Mouse (Mus musculus): ENCODE data around the gene Frmpd4. TPM values are rescaled to one million over a fixed set of nuclear protein-coding genes. Genes with fewer than 3 reads are reported as not detected.

Gene Frmpd4
- not detected in 2 replicates for polyA plus RNA-seq (2012)

DNA sequence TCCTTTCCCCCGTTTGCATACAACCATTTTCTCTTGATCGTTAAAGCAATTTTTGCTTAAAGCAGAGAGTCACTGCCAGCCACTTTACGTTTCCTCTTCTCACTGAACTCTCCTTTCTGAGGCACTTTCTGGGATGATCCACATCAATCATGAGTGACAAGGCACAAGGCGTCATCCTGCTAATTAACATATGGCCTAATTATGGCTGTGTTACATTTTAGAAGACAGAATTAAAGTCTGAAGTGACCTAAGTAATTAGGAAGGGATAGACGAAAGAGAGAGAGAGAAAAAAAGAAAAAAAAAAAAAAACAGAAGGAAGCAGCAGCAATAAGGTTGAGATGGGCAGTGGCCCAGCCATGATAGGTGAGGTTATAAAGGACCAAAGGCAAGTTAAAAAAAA lies at the start of gene Frmpd4:
Frmpd4 (minus strand) TSS at position 101 of the 400 bp plus-strand sequence.
- no peak for TF ChIP-seq TAL1 (IDR thresholded peaks at IDR 0.05; ENCODE audit: low read length)
- TF ChIP-seq GATA1 (IDR thresholded peaks at IDR 0.05; ENCODE audit: low read length) = no peak
- H3K9me3 ChIP-seq (ENCODE audit: control insufficient read depth, low read length) = no peaks in the 10 kb centered on the region
- no peaks in the 10 kb centered on the region for H3K4me1 ChIP-seq (ENCODE audit: control insufficient read depth)
- no peak within 1 kb of the TSS for H3K4me3 ChIP-seq (replicated peaks)
- H3K36me3 ChIP-seq (ENCODE audit: control insufficient read depth) = no peaks in the 10 kb centered on the region
- no peaks in the 10 kb centered on the region for H3K27me3 ChIP-seq (ENCODE audit: control insufficient read depth)

DNA sequence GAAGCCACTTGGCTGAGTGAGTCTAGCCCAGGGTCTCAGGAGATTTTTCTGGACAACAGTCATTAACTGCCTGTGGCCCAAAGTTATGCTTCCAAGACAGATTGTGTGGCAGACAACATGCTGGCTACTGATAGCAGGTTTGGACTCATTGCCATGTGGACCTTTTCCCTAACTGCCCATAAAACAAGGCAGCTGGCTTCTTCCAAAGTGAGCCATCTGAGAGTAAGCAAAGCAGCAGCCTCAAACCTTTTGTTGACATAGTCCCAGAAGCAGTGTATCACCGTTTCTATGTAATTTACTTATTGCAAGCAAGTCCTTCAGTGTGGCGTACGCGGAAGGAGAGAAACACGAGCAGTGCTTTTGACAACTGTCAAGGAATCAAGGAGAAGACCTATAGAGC lies 18.2 kb upstream of the Frmpd4 start:
- H3K27me3 ChIP-seq (ENCODE audit: control insufficient read depth) = no peaks in the 10 kb centered on the region
- no peak overlapping the region for H3K4me3 ChIP-seq (replicated peaks)
- H3K9me3 ChIP-seq (ENCODE audit: control insufficient read depth, low read length) = no peaks in the 10 kb centered on the region
- H3K4me1 ChIP-seq (ENCODE audit: control insufficient read depth) = no peaks in the 10 kb centered on the region
- no peaks in the 10 kb centered on the region for H3K36me3 ChIP-seq (ENCODE audit: control insufficient read depth)
- no peak for TF ChIP-seq GATA1 (IDR thresholded peaks at IDR 0.05; ENCODE audit: low read length)
- no peak for TF ChIP-seq TAL1 (IDR thresholded peaks at IDR 0.05; ENCODE audit: low read length)

DNA sequence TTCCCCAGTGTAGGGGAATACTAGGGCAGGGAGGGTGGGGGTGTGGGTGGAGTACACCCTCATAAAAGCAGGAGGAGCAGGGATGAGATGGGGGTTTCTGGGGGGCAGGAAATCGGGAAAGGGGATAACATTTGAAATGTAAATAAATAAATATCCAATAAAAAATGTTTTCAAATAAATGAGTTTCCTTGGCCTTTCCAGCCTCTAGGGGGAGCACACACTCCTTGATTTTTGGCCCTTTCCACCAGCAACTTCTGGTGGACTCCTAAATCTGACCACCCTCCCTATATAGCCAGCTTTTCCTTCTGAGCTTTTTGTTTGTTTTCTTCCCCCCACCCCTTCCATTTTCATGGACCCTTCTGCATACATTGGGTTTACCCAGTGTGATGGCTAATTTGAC lies 7.3 kb upstream of the Frmpd4 start:
- Histone ChIP-seq H3K27me3 (ENCODE audit: control insufficient read depth) (no peaks in the 10 kb centered on the region), H3K36me3 (ENCODE audit: control insufficient read depth) (no peaks in the 10 kb centered on the region), H3K4me3 (replicated peaks) (no peak overlapping the region), H3K9me3 (ENCODE audit: control insufficient read depth, low read length) (no peaks in the 10 kb centered on the region), H3K4me1 (ENCODE audit: control insufficient read depth) (no peaks in the 10 kb centered on the region)
- no peak for TF ChIP-seq GATA1 (IDR thresholded peaks at IDR 0.05; ENCODE audit: low read length)
- TF ChIP-seq TAL1 (IDR thresholded peaks at IDR 0.05; ENCODE audit: low read length) = no peak

DNA sequence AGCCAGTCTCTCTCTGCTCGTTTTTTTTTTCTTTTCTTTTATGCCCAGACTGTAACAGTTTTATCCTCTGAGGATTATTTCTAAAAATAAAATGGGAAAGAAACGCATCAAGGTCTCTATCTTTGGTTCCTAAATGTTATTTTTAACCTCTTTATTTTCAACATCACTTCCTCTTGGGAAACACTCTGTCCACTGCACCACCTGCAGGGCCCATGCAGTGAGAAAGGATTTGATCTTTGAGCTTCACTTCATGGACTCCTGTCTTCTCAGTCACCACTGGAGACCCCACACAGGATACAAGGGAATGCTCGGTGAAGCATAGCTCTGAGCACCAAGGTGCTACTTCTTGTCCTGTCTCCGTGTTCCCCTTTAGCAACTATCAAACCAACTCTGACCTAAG lies 5.2 kb downstream of the Frmpd4 start:
- Histone ChIP-seq H3K9me3 (ENCODE audit: control insufficient read depth, low read length) (no peaks in the 10 kb centered on the region), H3K36me3 (ENCODE audit: control insufficient read depth) (no peaks in the 10 kb centered on the region), H3K4me3 (replicated peaks) (no peak overlapping the region), H3K27me3 (ENCODE audit: control insufficient read depth) (no peaks in the 10 kb centered on the region), H3K4me1 (ENCODE audit: control insufficient read depth) (no peaks in the 10 kb centered on the region)
- TF ChIP-seq GATA1 (IDR thresholded peaks at IDR 0.05; ENCODE audit: low read length) (no peak), TAL1 (IDR thresholded peaks at IDR 0.05; ENCODE audit: low read length) (no peak)

DNA sequence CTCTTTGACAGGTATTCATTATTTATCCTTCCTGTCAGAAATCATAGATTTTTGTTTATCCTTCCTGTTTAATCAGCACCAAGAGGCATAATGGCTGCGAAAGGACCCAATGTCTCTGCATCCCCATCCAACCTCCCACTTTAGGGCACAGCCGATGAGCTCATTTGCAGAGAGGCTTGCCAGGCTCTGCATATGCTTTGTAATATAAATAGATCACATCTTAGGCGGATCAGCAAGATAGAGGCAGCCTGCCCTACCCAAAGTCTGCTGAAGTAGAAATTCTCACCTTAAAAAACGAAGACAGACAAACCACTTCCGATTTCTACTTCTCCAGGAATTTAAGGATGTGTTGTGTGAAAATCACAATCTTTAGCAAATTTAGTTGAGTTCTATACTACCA lies 7.8 kb downstream of the Frmpd4 start:
- TF ChIP-seq TAL1 (IDR thresholded peaks at IDR 0.05; ENCODE audit: low read length) = no peak
- TF ChIP-seq GATA1 (IDR thresholded peaks at IDR 0.05; ENCODE audit: low read length) = no peak
- Histone ChIP-seq H3K4me3 (replicated peaks) (no peak overlapping the region), H3K4me1 (ENCODE audit: control insufficient read depth) (no peaks in the 10 kb centered on the region), H3K9me3 (ENCODE audit: control insufficient read depth, low read length) (no peaks in the 10 kb centered on the region), H3K27me3 (ENCODE audit: control insufficient read depth) (no peaks in the 10 kb centered on the region), H3K36me3 (ENCODE audit: control insufficient read depth) (no peaks in the 10 kb centered on the region)

DNA sequence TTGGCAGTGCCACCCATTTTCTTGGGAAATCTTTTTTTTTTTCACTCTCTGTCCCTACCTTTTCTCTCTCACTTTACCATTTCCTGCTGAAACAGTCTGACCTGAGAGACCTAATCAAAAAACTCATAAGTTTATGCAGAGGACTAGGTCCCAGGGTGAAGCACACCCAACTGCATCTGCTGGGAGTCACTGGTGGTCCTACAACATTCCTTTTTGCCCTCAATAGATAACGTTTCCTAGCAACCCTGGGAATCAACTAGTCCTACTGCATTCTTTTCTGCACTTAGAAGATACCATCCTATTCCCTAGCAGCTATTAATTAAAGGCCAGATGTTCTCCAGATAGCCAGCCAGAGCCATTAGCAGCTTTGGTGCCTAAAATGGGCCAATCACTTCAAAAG lies 71.8 kb downstream of the Frmpd4 start:
- 0 out of 2 replicates have a peak, but pooled peaks cover 5% of the 10 kb centered on the region for H3K9me3 ChIP-seq (ENCODE audit: control insufficient read depth, low read length)
- TF ChIP-seq GATA1 (IDR thresholded peaks at IDR 0.05; ENCODE audit: low read length) (no peak), TAL1 (IDR thresholded peaks at IDR 0.05; ENCODE audit: low read length) (no peak)
- H3K27me3 ChIP-seq (ENCODE audit: control insufficient read depth) = no peaks in the 10 kb centered on the region
- H3K36me3 ChIP-seq (ENCODE audit: control insufficient read depth) = no peaks in the 10 kb centered on the region
- H3K4me3 ChIP-seq (replicated peaks) = no peak overlapping the region
- no peaks in the 10 kb centered on the region for H3K4me1 ChIP-seq (ENCODE audit: control insufficient read depth)

DNA sequence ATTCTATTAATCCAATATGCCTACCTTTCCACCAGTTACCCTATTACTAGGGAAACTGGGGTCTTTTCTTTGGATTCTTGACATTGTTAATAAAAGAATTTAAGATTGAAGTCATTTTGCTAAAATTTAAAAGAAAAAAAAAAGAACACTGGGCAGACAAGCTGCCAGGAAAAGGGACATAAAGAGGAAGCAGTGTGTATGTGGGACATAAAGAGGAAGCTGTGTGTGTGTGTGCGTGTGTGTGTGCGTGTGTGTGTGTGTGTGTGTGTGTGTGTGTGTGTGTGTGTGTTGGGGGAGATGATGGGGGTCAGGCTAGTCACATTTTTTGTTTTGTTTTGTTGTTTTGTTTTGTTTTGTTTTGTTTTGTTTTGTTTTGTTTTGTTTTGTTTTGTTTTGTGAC lies 121.8 kb downstream of the Frmpd4 start:
- Histone ChIP-seq H3K27me3 (ENCODE audit: control insufficient read depth) (no peaks in the 10 kb centered on the region), H3K4me3 (replicated peaks) (no peak overlapping the region), H3K36me3 (ENCODE audit: control insufficient read depth) (no peaks in the 10 kb centered on the region), H3K4me1 (ENCODE audit: control insufficient read depth) (no peaks in the 10 kb centered on the region), H3K9me3 (ENCODE audit: control insufficient read depth, low read length) (no peaks in the 10 kb centered on the region)
- TF ChIP-seq TAL1 (IDR thresholded peaks at IDR 0.05; ENCODE audit: low read length) (no peak), GATA1 (IDR thresholded peaks at IDR 0.05; ENCODE audit: low read length) (no peak)

DNA sequence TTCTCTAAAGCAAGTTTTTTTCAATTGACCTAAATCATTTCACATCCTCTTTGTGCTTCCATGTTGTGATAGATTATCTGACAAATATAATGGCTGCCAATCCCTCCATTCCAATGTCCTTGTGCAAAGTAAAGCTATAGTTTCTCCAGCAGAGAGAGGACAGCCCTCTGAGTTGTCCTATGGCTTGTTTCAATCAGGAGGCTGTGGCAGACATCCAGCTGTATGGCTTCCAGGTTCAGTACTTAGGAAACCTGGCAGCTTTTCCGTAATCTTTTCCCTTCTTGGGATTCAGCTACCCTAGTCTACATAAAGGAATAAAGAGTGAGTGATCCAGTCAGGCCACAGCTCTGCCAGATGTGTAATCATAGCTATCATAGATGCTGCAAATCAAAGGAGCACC lies 145.8 kb downstream of the Frmpd4 start:
- Histone ChIP-seq H3K9me3 (ENCODE audit: control insufficient read depth, low read length) (0 out of 2 replicates have a peak, but pooled peaks cover 2% of the 10 kb centered on the region), H3K36me3 (ENCODE audit: control insufficient read depth) (no peaks in the 10 kb centered on the region), H3K4me1 (ENCODE audit: control insufficient read depth) (no peaks in the 10 kb centered on the region), H3K27me3 (ENCODE audit: control insufficient read depth) (no peaks in the 10 kb centered on the region), H3K4me3 (replicated peaks) (no peak overlapping the region)
- TF ChIP-seq TAL1 (IDR thresholded peaks at IDR 0.05; ENCODE audit: low read length) (no peak), GATA1 (IDR thresholded peaks at IDR 0.05; ENCODE audit: low read length) (no peak)

DNA sequence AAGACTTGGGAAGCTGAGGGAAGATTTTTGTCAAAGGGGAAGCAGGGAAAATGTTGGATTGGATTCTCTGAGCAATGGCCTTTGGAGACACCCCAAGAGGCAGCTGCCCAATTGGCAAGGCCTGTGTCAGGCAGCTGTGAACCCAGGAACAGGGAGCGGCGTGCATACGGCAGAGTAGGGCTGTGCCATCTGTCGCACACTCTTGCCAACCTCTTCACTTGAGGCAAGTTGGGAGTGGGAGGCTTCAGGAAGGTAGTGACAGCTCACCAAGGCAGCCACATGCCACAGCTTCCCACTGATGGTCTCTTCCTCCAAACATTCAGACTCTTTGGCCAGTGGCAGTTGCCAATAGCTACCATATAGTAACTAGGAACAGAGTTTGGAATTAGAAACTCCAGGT lies 147.2 kb downstream of the Frmpd4 start:
- Histone ChIP-seq H3K4me3 (replicated peaks) (no peak overlapping the region), H3K27me3 (ENCODE audit: control insufficient read depth) (no peaks in the 10 kb centered on the region), H3K9me3 (ENCODE audit: control insufficient read depth, low read length) (0 out of 2 replicates have a peak, but pooled peaks cover 2% of the 10 kb centered on the region), H3K36me3 (ENCODE audit: control insufficient read depth) (no peaks in the 10 kb centered on the region), H3K4me1 (ENCODE audit: control insufficient read depth) (no peaks in the 10 kb centered on the region)
- TF ChIP-seq GATA1 (IDR thresholded peaks at IDR 0.05; ENCODE audit: low read length) = no peak
- TF ChIP-seq TAL1 (IDR thresholded peaks at IDR 0.05; ENCODE audit: low read length) = no peak

DNA sequence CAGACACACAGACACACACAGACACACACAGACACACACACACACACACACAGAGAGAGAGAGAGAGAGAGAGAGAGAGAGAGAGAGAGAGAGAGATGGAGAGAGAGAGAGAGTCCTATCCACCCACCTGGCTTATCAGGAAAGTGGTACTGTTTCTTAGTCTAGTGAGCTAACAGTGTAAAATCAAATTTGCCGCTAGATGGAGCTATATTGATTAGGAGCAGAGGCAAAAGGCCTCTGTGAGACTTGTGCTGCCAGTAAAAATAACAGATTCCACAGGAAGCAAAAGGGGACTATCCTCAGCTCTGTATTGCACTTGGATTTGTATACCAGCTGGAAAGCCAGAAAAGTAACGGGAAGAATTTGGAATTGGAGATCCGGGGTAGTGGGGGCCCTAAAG lies 161.6 kb downstream of the Frmpd4 start:
- TF ChIP-seq GATA1 (IDR thresholded peaks at IDR 0.05; ENCODE audit: low read length) (no peak), TAL1 (IDR thresholded peaks at IDR 0.05; ENCODE audit: low read length) (no peak)
- no peaks in the 10 kb centered on the region for H3K27me3 ChIP-seq (ENCODE audit: control insufficient read depth)
- H3K4me1 ChIP-seq (ENCODE audit: control insufficient read depth) = no peaks in the 10 kb centered on the region
- H3K36me3 ChIP-seq (ENCODE audit: control insufficient read depth) = no peaks in the 10 kb centered on the region
- H3K9me3 ChIP-seq (ENCODE audit: control insufficient read depth, low read length) = no peaks in the 10 kb centered on the region
- H3K4me3 ChIP-seq (replicated peaks) = no peak overlapping the region

Measured in erythroblast, embryonic 14.5 days (primary cell).